Mouse (Mus musculus): ENCODE data around the gene Strip1. TPM values are rescaled to one million over a fixed set of nuclear protein-coding genes. Genes with fewer than 3 reads are reported as not detected.

The Strip1 gene
- 62.7 TPM for polyA plus RNA-seq (2017; shearing (Covaris generic))

GRCm38 (mm10) chr3:107631523-107631958 is at the start of gene Strip1:
Strip1 (minus strand) TSS chr3:107631694.

GRCm38 (mm10) chr3:107630682-107631522 is 592 bp downstream of the Strip1 start, which contains the start of gene Gm10961:
Gm10961 (plus strand) TSS chr3:107631322.

GRCm38 (mm10) chr3:107594662-107595263 is 36.7 kb downstream of the Strip1 start, which contains the start of gene Alx3:
Alx3 (plus strand) TSS chr3:107595031.

Other genes with a start within 250 kb of the Strip1 start
- gene Kcnc4, start 172.1 kb downstream of the Strip1 start, polyA plus RNA-seq (2017; shearing (Covaris generic)) = not detected
- gene Slc6a17, start 113.7 kb downstream of the Strip1 start, polyA plus RNA-seq (2017; shearing (Covaris generic)) = not detected
- not detected for gene Ubl4b, start 76.6 kb downstream of the Strip1 start, polyA plus RNA-seq (2017; shearing (Covaris generic))
- gene Alx3, start 36.7 kb downstream of the Strip1 start, polyA plus RNA-seq (2017; shearing (Covaris generic)) = not detected
- gene Gm10961, start 372 bp downstream of the Strip1 start, polyA plus RNA-seq (2017; shearing (Covaris generic)) = not detected
- 10.3 TPM for gene Ahcyl1, start 64.9 kb upstream of the Strip1 start, polyA plus RNA-seq (2017; shearing (Covaris generic))
- gene Csf1, start 128.8 kb upstream of the Strip1 start, polyA plus RNA-seq (2017; shearing (Covaris generic)) = 33.8 TPM
- gene Eps8l3, start 245.5 kb upstream of the Strip1 start, polyA plus RNA-seq (2017; shearing (Covaris generic)) = not detected